Mouse (Mus musculus) stomach, embryonic 16.5 days (tissue): ENCODE measurements at regions not wholly inside any gene's neighbourhood (a gene's known extent, or its start where the extent isn't known, plus 50 kb on each side); places are given as distances from the start of the nearest gene placed in this dataset.

Experiments used
- ATAC-seq: fragments of 200-750 bp; cut with Nextera tagmentation; 2 replicates; pipeline ENCODE4 v1.8.0; 2017; ENCODE audit warnings: moderate number of reproducible peaks, moderate TSS enrichment; ENCODE audit not compliant: insufficient read depth, low FRiP score
- H3K27ac ChIP-seq: fragments of 300-500 bp; sonication (generic); 2 replicates; pipeline ENCODE4 v1.5.1; 2014; ENCODE audit warnings: low read length
- H3K27me3 ChIP-seq: fragments of 300-500 bp; sonication (generic); 2 replicates; pipeline ENCODE4 v1.6.1; 2014; ENCODE audit warnings: low read length, control low read depth, mixed read lengths; ENCODE audit not compliant: control insufficient read depth, insufficient read depth
- H3K36me3 ChIP-seq: fragments of 300-500 bp; sonication (generic); 2 replicates; pipeline ENCODE4 v1.6.1; 2014; ENCODE audit warnings: low read length; ENCODE audit not compliant: control insufficient read depth, insufficient read depth
- H3K4me1 ChIP-seq: fragments of 300-500 bp; sonication (generic); 2 replicates; pipeline ENCODE4 v1.6.1; 2014; ENCODE audit warnings: low read length, control low read depth, mixed read lengths; ENCODE audit not compliant: control insufficient read depth, insufficient read depth
- H3K4me2 ChIP-seq: fragments of 300-500 bp; sonication (generic); 2 replicates; pipeline ENCODE4 v1.6.1; 2014; ENCODE audit warnings: low read depth, low read length, mixed read lengths
- H3K4me3 ChIP-seq: fragments of 300-500 bp; sonication (generic); replicated peaks from 2 replicates; pipeline ENCODE4 v1.5.1; 2014; ENCODE audit warnings: mild to moderate bottlenecking, low read length
- H3K9ac ChIP-seq: fragments of 300-500 bp; sonication (generic); 2 replicates; pipeline ENCODE4 v1.6.1; 2014; ENCODE audit warnings: low read length
- H3K9me3 ChIP-seq: fragments of 300-500 bp; sonication (generic); replicated peaks from 2 replicates; pipeline ENCODE4 v1.6.1; 2016; ENCODE audit warnings: low read length, control low read depth; ENCODE audit not compliant: control insufficient read depth
- WGBS: fragments of 180-500 bp; shearing (Covaris S2); extraction: QIAGEN DNeasy Blood & Tissue Kit; methylation state at CpG from one replicate; pipeline ENCODE4 v1.1.7; 2014; 5-methylcytosine and 5-hydroxymethylcytosine counted together

DNA sequence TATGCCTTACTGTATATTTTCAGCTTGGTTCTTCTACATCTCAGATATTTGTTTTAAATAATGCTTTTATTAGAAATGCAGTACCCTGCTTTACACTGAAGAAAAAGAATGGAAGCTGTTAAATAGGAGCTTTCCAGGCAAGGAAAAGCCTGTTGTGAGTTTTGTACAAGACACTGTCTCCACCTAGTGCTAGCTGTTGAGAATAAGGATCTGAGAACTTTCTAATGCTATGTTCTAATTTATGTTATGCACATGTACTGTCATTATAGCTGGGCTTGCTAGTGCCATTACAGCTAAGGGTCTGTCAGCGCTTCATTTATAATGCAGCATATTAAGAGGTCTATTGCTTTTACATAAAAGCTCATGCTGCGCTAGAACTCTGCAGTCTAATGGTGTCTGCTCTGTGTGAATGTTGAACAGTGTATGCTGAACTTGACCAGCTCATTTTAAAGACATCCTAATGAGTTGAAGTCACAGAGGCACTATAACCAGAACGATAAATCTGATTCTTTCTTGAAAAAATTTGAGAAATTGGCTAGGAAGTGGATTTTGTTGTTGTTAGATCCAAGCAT lies 315.4 kb upstream of the Dnajc24 start:
- 78% methylated on average over 3 of the region's 3 CpGs for WGBS
- Histone ChIP-seq H3K9me3 (no peaks in the 10 kb centered on the region), H3K4me2 (no peak overlapping the region), H3K9ac (no peak overlapping the region), H3K27ac (no peak overlapping the region), H3K4me3 (no peak overlapping the region), H3K36me3 (no peaks in the 10 kb centered on the region), H3K4me1 (no peaks in the 10 kb centered on the region), H3K27me3 (no peaks in the 10 kb centered on the region)
- ATAC-seq: no peak

DNA sequence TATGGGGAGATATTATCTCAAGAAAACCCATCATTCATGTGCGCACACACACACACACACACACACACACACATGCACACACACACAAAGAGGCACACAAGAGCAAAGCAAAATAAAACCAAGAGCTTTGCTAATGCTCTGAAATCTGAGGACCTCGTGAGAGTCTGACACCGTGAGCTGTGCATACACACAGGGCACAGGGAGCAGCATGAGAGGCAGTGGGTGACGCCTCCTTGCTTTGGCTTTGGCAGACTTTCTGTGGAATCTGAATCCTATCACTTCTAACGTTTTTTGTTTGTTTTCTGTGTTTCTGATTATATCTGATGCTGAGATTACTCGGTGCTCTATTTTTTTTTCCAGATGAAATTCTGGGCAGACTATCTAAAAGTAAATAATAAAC lies 343.4 kb upstream of the Dnajc24 start:
- Histone ChIP-seq H3K4me3 (no peak overlapping the region), H3K9ac (no peak overlapping the region), H3K4me2 (no peak overlapping the region), H3K4me1 (no peaks in the 10 kb centered on the region), H3K27me3 (no peaks in the 10 kb centered on the region), H3K27ac (no peak overlapping the region), H3K36me3 (no peaks in the 10 kb centered on the region), H3K9me3 (no peaks in the 10 kb centered on the region)
- ATAC-seq: no peak
- 55% methylated on average over 6 of the region's 6 CpGs for WGBS

DNA sequence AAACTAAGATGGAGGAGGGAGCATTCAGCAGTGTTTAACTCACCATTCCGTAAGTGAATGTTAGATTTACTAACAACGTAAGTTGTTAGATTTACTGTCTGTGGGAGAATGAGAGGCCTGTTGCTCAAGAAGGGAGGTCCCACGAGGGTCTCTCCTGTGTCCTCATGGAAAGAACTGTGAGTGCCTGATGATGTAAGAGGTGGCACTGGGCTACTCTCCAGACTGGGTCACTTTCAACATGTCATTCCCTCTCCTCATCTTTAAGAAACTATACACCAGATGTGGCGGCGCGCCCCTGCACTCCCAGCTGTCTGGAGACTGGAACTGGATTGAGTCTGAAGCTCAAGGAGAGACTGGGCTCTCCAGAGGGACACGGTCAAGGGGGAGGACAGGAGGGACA lies 343.9 kb upstream of the Dnajc24 start:
- Histone ChIP-seq H3K4me3 (no peak overlapping the region), H3K4me2 (no peak overlapping the region), H3K27me3 (no peaks in the 10 kb centered on the region), H3K36me3 (no peaks in the 10 kb centered on the region), H3K9me3 (no peaks in the 10 kb centered on the region), H3K4me1 (no peaks in the 10 kb centered on the region), H3K9ac (no peak overlapping the region), H3K27ac (no peak overlapping the region)
- 75% methylated on average over 7 of the region's 7 CpGs for WGBS
- no peak for ATAC-seq

DNA sequence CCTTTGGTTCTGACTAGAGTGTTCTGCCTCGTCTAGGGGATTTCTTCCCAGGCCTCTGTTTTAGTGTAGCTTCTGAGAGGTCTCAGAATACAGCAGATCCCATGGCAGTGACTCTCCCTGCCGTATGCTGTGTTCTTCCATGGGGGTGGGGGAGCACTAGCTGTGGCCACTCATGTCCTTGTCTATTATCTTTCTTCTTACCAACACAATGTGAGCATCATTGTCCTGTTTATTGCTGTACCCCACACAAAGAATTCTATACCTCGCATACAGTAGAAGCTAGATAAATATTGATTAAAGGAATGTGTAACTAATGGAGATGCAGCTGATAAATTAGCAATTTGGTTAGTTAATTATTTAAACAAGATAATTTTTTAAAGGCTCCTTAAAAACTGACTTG lies 337.5 kb upstream of the Mpped2 start:
- Histone ChIP-seq H3K4me2 (no peak overlapping the region), H3K27me3 (no peaks in the 10 kb centered on the region), H3K9me3 (no peaks in the 10 kb centered on the region), H3K36me3 (no peaks in the 10 kb centered on the region), H3K9ac (no peak overlapping the region), H3K27ac (no peak overlapping the region), H3K4me1 (0 out of 2 replicates have a peak, but pooled peaks cover 4% of the 10 kb centered on the region), H3K4me3 (no peak overlapping the region)
- WGBS: 64% methylated on average over 3 of the region's 3 CpGs
- no peak for ATAC-seq

DNA sequence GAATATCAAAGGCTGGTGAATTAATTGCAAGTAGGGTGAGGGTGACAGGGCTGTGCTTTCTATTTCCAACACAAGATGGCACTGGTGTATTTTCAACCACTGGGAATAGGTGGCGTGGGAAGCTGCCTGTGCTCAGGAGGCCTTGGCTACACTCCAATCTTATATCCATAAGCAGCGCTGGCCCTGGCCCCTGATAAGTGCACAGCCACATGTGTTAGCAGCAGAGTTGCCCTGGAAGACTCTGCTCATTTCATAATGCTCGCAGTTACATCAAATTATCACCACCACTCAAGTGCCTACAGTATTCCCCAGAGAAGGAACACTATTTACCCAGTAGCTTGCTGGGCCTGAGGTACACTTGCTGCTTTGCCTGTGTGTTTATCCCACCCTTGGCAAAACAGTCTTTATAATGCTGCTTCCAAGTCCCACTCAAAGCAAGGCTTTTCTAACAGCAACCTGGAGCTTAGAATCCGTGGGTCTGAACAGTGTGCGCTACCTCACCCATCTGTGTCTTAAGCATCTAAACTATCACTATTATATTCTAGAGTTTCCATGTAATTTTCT lies 337.0 kb upstream of the Mpped2 start:
- H3K27me3 ChIP-seq: no peaks in the 10 kb centered on the region
- 46% methylated on average over 5 of the region's 5 CpGs for WGBS
- H3K4me1 ChIP-seq: 0 out of 2 replicates have a peak, but pooled peaks cover 4% of the 10 kb centered on the region
- H3K36me3 ChIP-seq: no peaks in the 10 kb centered on the region
- no peaks in the 10 kb centered on the region for H3K9me3 ChIP-seq
- no peak overlapping the region for H3K4me3 ChIP-seq
- no peak overlapping the region for H3K9ac ChIP-seq
- H3K4me2 ChIP-seq: no peak overlapping the region
- H3K27ac ChIP-seq: no peak overlapping the region
- peak; percentile 90 for ATAC-seq

DNA sequence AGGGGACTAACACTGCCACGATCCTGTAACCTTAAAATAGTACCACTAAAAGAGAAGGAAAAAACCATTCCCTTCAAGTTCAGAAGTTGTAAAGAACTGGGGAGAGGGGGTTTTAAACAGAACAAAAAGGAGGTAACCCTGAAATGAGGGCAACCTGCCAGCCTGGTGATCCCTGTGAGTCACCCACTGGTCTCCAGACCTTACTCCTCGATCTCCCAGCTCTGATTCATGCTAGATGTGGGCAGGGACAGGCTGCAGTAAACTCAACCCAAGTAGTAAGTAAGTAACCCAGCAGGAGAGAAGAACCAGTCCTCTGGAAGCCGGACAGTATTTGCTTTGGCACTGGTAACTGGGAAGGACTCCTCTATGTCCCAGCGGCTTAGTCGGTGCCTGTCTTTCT lies 324.4 kb upstream of the Mpped2 start:
- H3K27me3 ChIP-seq: no peaks in the 10 kb centered on the region
- WGBS: 75% methylated on average over 5 of the region's 5 CpGs
- no peaks in the 10 kb centered on the region for H3K9me3 ChIP-seq
- no peak overlapping the region for H3K27ac ChIP-seq
- no peak for ATAC-seq
- H3K4me3 ChIP-seq: no peak overlapping the region
- H3K9ac ChIP-seq: no peak overlapping the region
- no peak overlapping the region for H3K4me2 ChIP-seq
- H3K4me1 ChIP-seq: no peaks in the 10 kb centered on the region
- H3K36me3 ChIP-seq: no peaks in the 10 kb centered on the region

DNA sequence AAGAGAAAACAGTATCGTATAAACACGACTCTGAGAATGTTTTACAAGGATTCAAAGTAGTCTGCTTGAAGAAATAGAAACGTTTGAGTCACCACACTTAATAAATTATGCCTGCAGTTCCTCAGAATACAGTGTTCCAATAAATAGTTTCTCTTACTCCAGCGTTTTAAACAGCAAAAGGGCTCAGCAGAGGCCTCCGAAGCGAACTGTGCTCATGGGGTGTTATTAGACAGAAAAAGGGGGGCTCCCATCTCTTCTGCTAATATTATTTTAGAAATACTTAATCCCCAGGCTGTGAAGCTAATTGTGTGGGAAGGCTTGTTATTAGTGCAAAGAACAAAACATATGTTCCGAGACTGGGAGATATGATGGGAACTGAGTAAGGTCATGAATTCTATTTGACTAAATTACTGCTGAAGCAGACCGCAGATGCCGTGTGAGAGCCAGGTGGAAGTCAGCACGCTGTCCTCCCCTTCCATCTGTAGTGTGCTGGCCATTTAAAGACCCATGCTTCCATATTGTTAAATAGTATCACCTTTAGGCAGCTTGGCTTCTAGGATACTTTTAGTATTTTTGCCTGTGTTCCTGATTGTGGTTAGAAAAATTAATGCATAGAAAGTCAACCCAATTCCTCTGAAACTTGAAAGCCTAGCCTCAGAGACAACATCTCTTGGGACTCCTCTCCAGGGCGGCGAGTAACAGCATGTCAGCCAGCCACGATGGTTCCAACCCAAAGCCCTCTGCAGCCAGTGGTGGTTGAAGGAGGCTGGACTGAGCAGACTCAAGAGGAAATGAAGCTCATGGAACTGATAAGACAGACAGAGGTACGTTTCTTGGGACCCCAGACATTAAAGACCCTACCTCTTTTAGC lies 309.4 kb upstream of the Mpped2 start:
- H3K27ac ChIP-seq: no peak overlapping the region
- H3K9me3 ChIP-seq: no peaks in the 10 kb centered on the region
- H3K9ac ChIP-seq: no peak overlapping the region
- H3K4me2 ChIP-seq: no peak overlapping the region
- no peaks in the 10 kb centered on the region for H3K36me3 ChIP-seq
- no peaks in the 10 kb centered on the region for H3K27me3 ChIP-seq
- no peaks in the 10 kb centered on the region for H3K4me1 ChIP-seq
- H3K4me3 ChIP-seq: no peak overlapping the region
- WGBS: 59% methylated on average over 14 of the region's 14 CpGs
- ATAC-seq: no peak

DNA sequence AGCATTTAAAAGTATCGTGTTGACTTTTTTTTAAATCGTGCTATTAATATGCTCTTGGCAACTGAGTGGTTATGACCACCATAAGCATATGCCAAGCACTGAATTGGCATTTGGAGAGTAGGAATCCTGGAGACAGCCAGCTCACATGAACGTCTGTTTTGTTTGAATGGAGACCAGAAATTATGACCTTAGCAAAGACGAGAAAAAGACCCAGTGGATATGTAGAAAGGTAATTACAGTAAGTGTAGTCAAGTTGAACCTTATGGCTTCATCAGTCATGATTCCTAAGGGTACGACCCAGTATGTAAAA lies 308.8 kb upstream of the Mpped2 start:
- no peak overlapping the region for H3K9ac ChIP-seq
- ATAC-seq: no peak
- H3K27me3 ChIP-seq: no peaks in the 10 kb centered on the region
- 87% methylated on average over 5 of the region's 5 CpGs for WGBS
- H3K36me3 ChIP-seq: no peaks in the 10 kb centered on the region
- H3K9me3 ChIP-seq: no peaks in the 10 kb centered on the region
- no peaks in the 10 kb centered on the region for H3K4me1 ChIP-seq
- H3K27ac ChIP-seq: no peak overlapping the region
- no peak overlapping the region for H3K4me3 ChIP-seq
- H3K4me2 ChIP-seq: no peak overlapping the region

DNA sequence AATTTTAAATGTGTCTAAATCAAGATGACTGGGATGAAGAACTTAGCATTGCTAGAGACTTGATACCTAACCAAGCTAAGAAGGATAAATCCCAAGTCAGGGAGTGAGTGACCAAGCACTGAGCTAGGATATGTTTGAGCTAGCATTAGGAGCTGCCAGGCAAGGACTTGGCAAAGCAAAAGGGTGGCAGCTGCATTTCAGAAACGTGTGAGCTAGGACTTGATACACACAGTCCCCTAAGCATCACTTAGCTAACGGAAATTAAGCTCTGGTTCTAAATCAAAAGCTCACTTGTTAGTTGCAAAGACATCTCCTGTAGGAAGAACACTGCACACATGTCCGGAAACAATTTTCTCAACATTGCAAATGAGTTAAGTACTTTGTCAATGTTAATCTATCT lies 308.2 kb upstream of the Mpped2 start:
- no peak for ATAC-seq

More for the DNA sequence above, 308.2 kb upstream of the Mpped2 start:
- no peak overlapping the region for H3K4me3 ChIP-seq
- no peaks in the 10 kb centered on the region for H3K9me3 ChIP-seq
- H3K27ac ChIP-seq: no peak overlapping the region
- no peak overlapping the region for H3K9ac ChIP-seq
- WGBS: 75% methylated on average over 3 of the region's 3 CpGs
- H3K27me3 ChIP-seq: no peaks in the 10 kb centered on the region
- no peaks in the 10 kb centered on the region for H3K4me1 ChIP-seq
- no peak overlapping the region for H3K4me2 ChIP-seq
- H3K36me3 ChIP-seq: no peaks in the 10 kb centered on the region
